Mouse (Mus musculus) adrenal gland, postnatal 36 days (tissue): Measurements from ENCODE around the gene Hp1bp3. TPM values are rescaled to one million over a fixed set of nuclear protein-coding genes. Genes with fewer than 3 reads are reported as not detected.

Source experiments
- DNase-seq, 2 experiments: peaks; one replicate each; pipeline ENCODE4 v3.0.0; 2021; ENCODE audit warnings: mixed read lengths in 1 of 2
- long read RNA-seq, 2 experiments: library from polyadenylated mRNA; stranded (forward); transcript quantifications; one replicate each; pipeline ENCODE4 v2.0.0; 2021; ENCODE audit warnings: borderline sequencing depth in 2 of 2
- total RNA-seq, 2 experiments: library from RNA; stranded (reverse); gene quantifications; 2 replicates each; pipeline ENCODE4 v1.2.3; 2021

The Hp1bp3 gene
- 100 to 1,000 TPM; 192 to 251 TPM for total RNA-seq
- long read RNA-seq, experiment 1, transcript Hp1bp3-201 (13 exons, 3,311 nt): major isoform, 8 of 83 reads
- long read RNA-seq, experiment 1, partial matches to known transcripts: 67 of 83 reads
- long read RNA-seq, experiment 1, other reads (novel, unspliced or antisense): 7 of 83 reads
- long read RNA-seq, experiment 2, transcript Hp1bp3-201 (13 exons, 3,311 nt): major isoform, 5 of 16 reads
- long read RNA-seq, experiment 2, partial matches to known transcripts: 8 of 16 reads
- long read RNA-seq, experiment 2, other reads (novel, unspliced or antisense): 1 of 16 reads

- peak; percentile 83 to 87 for DNase-seq
These were observed at the start of gene Hp1bp3 for GRCm38 (mm10) chr4:138216200-138216890. Gene Hp1bp3, plus strand, starts transcription at chr4:138216296.

- DNase-seq: no peak
These were observed 49.6 kb upstream of the Hp1bp3 start for GRCm38 (mm10) chr4:138166519-138166918.

GRCm38 (mm10) chr4:138168162-138168561, 47.9 kb upstream of the Hp1bp3 start:
- peak; percentile 16 to 24 for DNase-seq

GRCm38 (mm10) chr4:138169420-138169819, 46.7 kb upstream of the Hp1bp3 start:
- no peak for DNase-seq

- DNase-seq: no peak
These were observed 43.4 kb upstream of the Hp1bp3 start for GRCm38 (mm10) chr4:138172686-138173085.

- no peak for DNase-seq
These were observed 36.7 kb upstream of the Hp1bp3 start for GRCm38 (mm10) chr4:138179391-138179790.

- DNase-seq: no peak
These were observed 35.4 kb upstream of the Hp1bp3 start for GRCm38 (mm10) chr4:138180719-138181118.

GRCm38 (mm10) chr4:138184056-138184455, 32.0 kb upstream of the Hp1bp3 start:
- no peak for DNase-seq

GRCm38 (mm10) chr4:138184573-138184981, 31.5 kb upstream of the Hp1bp3 start:
- DNase-seq: peak; percentile 31 to 32

GRCm38 (mm10) chr4:138185961-138186360, 30.1 kb upstream of the Hp1bp3 start:
- no peak for DNase-seq

GRCm38 (mm10) chr4:138187995-138188394, 28.1 kb upstream of the Hp1bp3 start:
- no peak for DNase-seq

- DNase-seq: no peak
These were observed 23.5 kb upstream of the Hp1bp3 start for GRCm38 (mm10) chr4:138192561-138192960.

GRCm38 (mm10) chr4:138200769-138201168, 15.3 kb upstream of the Hp1bp3 start:
- DNase-seq: no peak

- no peak for DNase-seq
These were observed 14.4 kb upstream of the Hp1bp3 start for GRCm38 (mm10) chr4:138201696-138202095.

GRCm38 (mm10) chr4:138210116-138210515, 6.0 kb upstream of the Hp1bp3 start:
- DNase-seq: peak; percentile 72 to 79

GRCm38 (mm10) chr4:138213861-138214260, 2.2 kb upstream of the Hp1bp3 start:
- DNase-seq: peak in 1 of 2 experiments; percentile 37

GRCm38 (mm10) chr4:138215671-138216199, 361 bp upstream of the Hp1bp3 start:
- DNase-seq: peak in 1 of 2 experiments; percentile 17

- peak; percentile 99 for DNase-seq
These were observed 846 bp downstream of the Hp1bp3 start for GRCm38 (mm10) chr4:138216891-138217392.

GRCm38 (mm10) chr4:138217441-138217840, 1.3 kb downstream of the Hp1bp3 start:
- DNase-seq: peak in 1 of 2 experiments; percentile 36

- no peak for DNase-seq
These were observed 2.0 kb downstream of the Hp1bp3 start for GRCm38 (mm10) chr4:138217951-138218685.

GRCm38 (mm10) chr4:138219331-138219730, 3.2 kb downstream of the Hp1bp3 start:
- DNase-seq: no peak

- DNase-seq: peak; percentile 60 to 74
These were observed 4.7 kb downstream of the Hp1bp3 start for GRCm38 (mm10) chr4:138220761-138221160.
